Mouse (Mus musculus) myocyte (in vitro differentiated cells): ENCODE measurements at regions not wholly inside any gene's neighbourhood (a gene's known extent, or its start where the extent isn't known, plus 50 kb on each side); places are given as distances from the start of the nearest gene placed in this dataset.

Source experiments
- CEBPB ChIP-seq: IDR thresholded peaks from 2 replicates; pipeline ENCODE4 v1.6.1; 2011; ENCODE audit warnings: mild to moderate bottlenecking, moderate library complexity; ENCODE audit not compliant: poor library complexity, insufficient read depth, severe bottlenecking
- E2F4 ChIP-seq: IDR thresholded peaks from one replicate; pipeline ENCODE4 v1.6.1; 2011; ENCODE audit warnings: mild to moderate bottlenecking, control low read depth, moderate library complexity; ENCODE audit not compliant: insufficient read depth
- MAX ChIP-seq: IDR thresholded peaks from one replicate; pipeline ENCODE4 v1.6.1; 2011; ENCODE audit warnings: low read depth, mild to moderate bottlenecking, control low read depth
- MYOG ChIP-seq, 3 experiments: IDR thresholded peaks; one replicate each; pipeline ENCODE4 v1.6.1; 2011; ENCODE audit warnings: control low read depth in 2 of 3, low read depth in 2 of 3, mild to moderate bottlenecking in 2 of 3; ENCODE audit not compliant: insufficient read length in 2 of 3, control insufficient read depth in 1 of 3, insufficient read depth in 1 of 3
- POLR2A ChIP-seq: IDR thresholded peaks from one replicate; pipeline ENCODE4 v1.6.1; 2011; ENCODE audit warnings: low read depth, mild to moderate bottlenecking, control low read depth, moderate library complexity; ENCODE audit not compliant: insufficient read length
- POLR2AphosphoS2 ChIP-seq: IDR thresholded peaks from one replicate; pipeline ENCODE4 v1.6.1; 2011; ENCODE audit warnings: low read depth, control low read depth; ENCODE audit not compliant: insufficient read length
- REST ChIP-seq: IDR thresholded peaks from one replicate; pipeline ENCODE4 v1.6.1; 2011; ENCODE audit warnings: mild to moderate bottlenecking, control low read depth, moderate library complexity; ENCODE audit not compliant: insufficient read depth, insufficient read length
- TCF3 ChIP-seq: IDR thresholded peaks from one replicate; pipeline ENCODE4 v1.6.1; 2011; ENCODE audit warnings: low read depth, control low read depth; ENCODE audit not compliant: insufficient read length
- USF1 ChIP-seq: IDR thresholded peaks from one replicate; pipeline ENCODE4 v1.6.1; 2011; ENCODE audit warnings: low read depth, mild to moderate bottlenecking, control low read depth, moderate library complexity

DNA sequence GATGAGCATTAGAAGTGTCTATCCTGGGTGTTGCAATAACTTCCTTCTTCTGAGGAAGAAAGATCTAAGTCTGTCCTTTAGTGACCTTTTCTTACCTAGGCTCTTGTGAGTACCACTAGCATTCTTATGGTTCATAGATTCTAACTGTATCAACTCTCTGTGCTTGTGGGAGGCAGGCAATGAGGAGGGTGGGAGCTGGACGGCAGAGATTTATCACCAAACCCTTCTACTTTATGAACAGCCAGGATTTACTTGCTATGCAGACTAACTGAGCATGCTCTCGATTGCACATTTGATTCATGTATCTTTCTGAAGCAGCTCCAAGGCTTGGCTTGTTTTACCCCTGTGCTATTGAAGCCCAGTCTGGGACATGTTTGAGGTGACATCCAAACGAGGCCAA is 90.7 kb upstream of the Lifr start:
- TF ChIP-seq USF1 = no peak
- TF ChIP-seq POLR2A = no peak
- TF ChIP-seq TCF3 = no peak
- TF ChIP-seq REST = no peak
- TF ChIP-seq MAX = no peak
- TF ChIP-seq E2F4 = no peak
- no peak for TF ChIP-seq CEBPB
- TF ChIP-seq POLR2AphosphoS2 = no peak
- TF ChIP-seq MYOG (IDR thresholded peaks at IDR 0.05; ENCODE audit: control insufficient read depth in 1 of 3, insufficient read depth in 1 of 3, insufficient read length in 2 of 3, low read depth in 2 of 3) = no peak
